Mouse (Mus musculus) liver, postnatal 0 days (tissue): ENCODE data around the gene Rarg.

Experiments used
- CTCF ChIP-seq: sonication (generic); IDR thresholded peaks from 2 replicates; pipeline ENCODE4 v1.5.1; 2016; ENCODE audit warnings: antibody characterized with exemption, low read depth
- EP300 ChIP-seq: IDR thresholded peaks from 2 replicates; pipeline ENCODE4 v1.6.1; 2016; ENCODE audit warnings: antibody characterized with exemption, low read depth, mild to moderate bottlenecking

- TF ChIP-seq CTCF (no peak), EP300 (no peak)
Measured at GRCm38 (mm10) chr15:102209114-102209513, 48.2 kb downstream of the Rarg start.
